Mouse (Mus musculus): ENCODE measurements at regions not wholly inside any gene's neighbourhood (a gene's known extent, or its start where the extent isn't known, plus 50 kb on each side); places are given as distances from the start of the nearest gene placed in this dataset.

- Histone ChIP-seq H3K9ac (no peak overlapping the region), H3K36me3 (no peaks in the 10 kb centered on the region), H3K4me3 (no peak overlapping the region), H3K4me2 (replicated peaks) (no peak overlapping the region), H3K27me3 (no peaks in the 10 kb centered on the region), H3K4me1 (no peaks in the 10 kb centered on the region), H3K27ac (no peak overlapping the region), H3K9me3 (no peaks in the 10 kb centered on the region)
- WGBS = 69% methylated on average over 2 of the region's 2 CpGs
- ATAC-seq (ENCODE audit: insufficient number of reproducible peaks, insufficient read depth, low FRiP score, low TSS enrichment) = no peak
Observed at GRCm38 (mm10) chr2:9780159-9780558, 100.9 kb upstream of the 4930412O13Rik start.

- Histone ChIP-seq H3K4me1 (no peaks in the 10 kb centered on the region), H3K27ac (no peak overlapping the region), H3K4me3 (no peak overlapping the region), H3K9ac (no peak overlapping the region), H3K27me3 (no peaks in the 10 kb centered on the region), H3K4me2 (replicated peaks) (no peak overlapping the region), H3K9me3 (no peaks in the 10 kb centered on the region), H3K36me3 (no peaks in the 10 kb centered on the region)
- WGBS = 60% methylated on average over 3 of the region's 3 CpGs
- ATAC-seq (ENCODE audit: insufficient number of reproducible peaks, insufficient read depth, low FRiP score, low TSS enrichment) = no peak
Observed at GRCm38 (mm10) chr2:9782698-9783097, 98.4 kb upstream of the 4930412O13Rik start.

DNA sequence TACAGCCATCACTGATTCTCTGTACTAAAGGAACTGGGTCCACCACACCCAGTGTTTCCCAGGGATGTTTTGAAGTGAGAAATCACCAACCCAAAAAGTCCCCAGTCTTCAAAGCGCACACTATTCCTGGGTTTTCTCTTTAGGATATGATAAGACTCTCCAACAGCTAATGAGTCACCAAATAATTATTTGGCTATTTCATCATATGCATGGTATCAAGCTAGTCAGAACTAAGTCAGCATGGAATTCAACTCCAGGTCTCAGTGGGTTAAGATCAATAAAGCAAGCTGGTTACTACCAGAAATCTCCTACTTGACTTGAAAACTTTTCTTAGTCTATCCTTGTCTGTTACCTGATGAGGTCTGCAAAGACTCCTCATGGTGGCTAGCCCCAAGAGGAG is 89.1 kb upstream of the 4930412O13Rik start:
- no peaks in the 10 kb centered on the region for H3K27me3 ChIP-seq
- H3K4me3 ChIP-seq = no peak overlapping the region
- no peaks in the 10 kb centered on the region for H3K4me1 ChIP-seq
- H3K4me2 ChIP-seq (replicated peaks) = no peak overlapping the region
- H3K9me3 ChIP-seq = no peaks in the 10 kb centered on the region
- H3K27ac ChIP-seq = no peak overlapping the region
- WGBS = 100% methylated on average over 1 of the region's 1 CpGs
- no peak overlapping the region for H3K9ac ChIP-seq
- no peaks in the 10 kb centered on the region for H3K36me3 ChIP-seq
- no peak for ATAC-seq (ENCODE audit: insufficient number of reproducible peaks, insufficient read depth, low FRiP score, low TSS enrichment)

GRCm38 (mm10) chr2:9792381-9792780 is 88.7 kb upstream of the 4930412O13Rik start:
- Histone ChIP-seq H3K9me3 (no peaks in the 10 kb centered on the region), H3K4me3 (no peak overlapping the region), H3K36me3 (no peaks in the 10 kb centered on the region), H3K27ac (no peak overlapping the region), H3K9ac (no peak overlapping the region), H3K4me1 (no peaks in the 10 kb centered on the region), H3K4me2 (replicated peaks) (no peak overlapping the region), H3K27me3 (no peaks in the 10 kb centered on the region)
- ATAC-seq (ENCODE audit: insufficient number of reproducible peaks, insufficient read depth, low FRiP score, low TSS enrichment) = no peak
- 85% methylated on average over 1 of the region's 1 CpGs for WGBS

GRCm38 (mm10) chr2:9795401-9795800 is 85.7 kb upstream of the 4930412O13Rik start:
- no peak overlapping the region for H3K4me3 ChIP-seq
- H3K4me2 ChIP-seq (replicated peaks) = no peak overlapping the region
- H3K27ac ChIP-seq = no peak overlapping the region
- no peak overlapping the region for H3K9ac ChIP-seq
- no peaks in the 10 kb centered on the region for H3K4me1 ChIP-seq
- 71% methylated on average over 4 of the region's 4 CpGs for WGBS
- H3K27me3 ChIP-seq = no peaks in the 10 kb centered on the region
- ATAC-seq (ENCODE audit: insufficient number of reproducible peaks, insufficient read depth, low FRiP score, low TSS enrichment) = no peak
- no peaks in the 10 kb centered on the region for H3K36me3 ChIP-seq
- H3K9me3 ChIP-seq = no peaks in the 10 kb centered on the region

GRCm38 (mm10) chr2:9801484-9801883 is 79.6 kb upstream of the 4930412O13Rik start:
- Histone ChIP-seq H3K9ac (no peak overlapping the region), H3K36me3 (no peaks in the 10 kb centered on the region), H3K4me3 (no peak overlapping the region), H3K4me1 (no peaks in the 10 kb centered on the region), H3K27ac (no peak overlapping the region), H3K9me3 (no peaks in the 10 kb centered on the region), H3K27me3 (no peaks in the 10 kb centered on the region), H3K4me2 (replicated peaks) (no peak overlapping the region)
- WGBS = 85% methylated on average over 8 of the region's 8 CpGs
- no peak for ATAC-seq (ENCODE audit: insufficient number of reproducible peaks, insufficient read depth, low FRiP score, low TSS enrichment)

GRCm38 (mm10) chr2:9804306-9804705 is 76.7 kb upstream of the 4930412O13Rik start:
- Histone ChIP-seq H3K4me1 (no peaks in the 10 kb centered on the region), H3K27me3 (no peaks in the 10 kb centered on the region), H3K9me3 (no peaks in the 10 kb centered on the region), H3K36me3 (no peaks in the 10 kb centered on the region), H3K27ac (no peak overlapping the region), H3K9ac (no peak overlapping the region), H3K4me2 (replicated peaks) (no peak overlapping the region), H3K4me3 (no peak overlapping the region)
- ATAC-seq (ENCODE audit: insufficient number of reproducible peaks, insufficient read depth, low FRiP score, low TSS enrichment) = no peak
- WGBS = 67% methylated on average over 3 of the region's 3 CpGs

DNA sequence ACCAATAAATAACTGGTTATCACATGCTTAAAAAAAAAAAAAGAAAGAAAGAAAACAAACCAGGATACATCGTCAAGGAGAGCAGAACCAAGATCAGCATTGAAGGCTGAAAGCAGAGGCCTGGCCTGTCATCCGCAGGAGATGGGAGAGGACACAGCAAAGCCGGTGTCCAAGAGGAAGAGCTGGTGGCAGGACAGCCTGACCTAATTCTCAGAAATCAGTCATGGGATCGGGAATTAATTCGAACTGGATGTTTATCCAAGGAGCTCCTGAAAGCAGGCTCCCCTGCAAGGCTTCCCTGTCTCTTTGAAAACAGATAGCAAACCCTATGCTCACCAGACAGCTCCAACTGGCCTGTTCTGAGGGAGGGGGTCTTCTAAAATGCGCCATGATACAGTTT is 75.5 kb upstream of the 4930412O13Rik start:
- Histone ChIP-seq H3K4me3 (no peak overlapping the region), H3K36me3 (no peaks in the 10 kb centered on the region), H3K27ac (no peak overlapping the region), H3K9me3 (no peaks in the 10 kb centered on the region), H3K9ac (no peak overlapping the region), H3K4me1 (no peaks in the 10 kb centered on the region), H3K4me2 (replicated peaks) (no peak overlapping the region), H3K27me3 (no peaks in the 10 kb centered on the region)
- 79% methylated on average over 6 of the region's 6 CpGs for WGBS
- ATAC-seq (ENCODE audit: insufficient number of reproducible peaks, insufficient read depth, low FRiP score, low TSS enrichment) = no peak
